Mouse (Mus musculus) cerebellum, adult 2 months (tissue): ENCODE data around the gene Fli1.

ENCODE experiments used
- CTCF ChIP-seq: fragments of 200-500 bp; IDR thresholded peaks from 2 replicates; pipeline ENCODE4 v1.5.1; 2011; ENCODE audit warnings: low read depth, mild to moderate bottlenecking, control low read depth, low read length, moderate library complexity, borderline replicate concordance; ENCODE audit not compliant: insufficient read depth
- POLR2A ChIP-seq: fragments of 200-500 bp; IDR thresholded peaks from 2 replicates; pipeline ENCODE4 v1.6.1; 2011; ENCODE audit warnings: low read length, control low read depth, borderline replicate concordance; ENCODE audit not compliant: insufficient read depth

DNA sequence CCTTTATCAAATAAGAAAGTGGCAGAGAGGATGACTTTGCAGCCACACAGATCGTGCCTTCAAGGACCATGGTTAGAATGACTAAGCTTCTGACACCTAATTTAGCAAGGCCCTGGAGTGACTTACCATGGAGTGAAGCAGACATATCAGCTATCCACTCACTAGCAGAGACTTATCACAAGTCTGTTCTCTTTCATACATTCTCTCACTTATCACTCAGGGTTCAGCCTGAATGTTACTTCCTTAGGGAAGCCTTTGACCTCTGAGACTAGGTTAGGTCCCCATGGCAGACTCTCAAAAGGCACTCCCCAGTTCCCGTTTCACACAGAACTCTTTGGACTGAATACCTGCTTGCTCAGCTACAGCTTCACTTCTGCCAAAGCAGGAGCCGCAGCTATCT, 21.3 kb downstream of the Fli1 start:
- TF ChIP-seq POLR2A, result no peak
- TF ChIP-seq CTCF, result no peak
